Mouse (Mus musculus): Measurements from ENCODE around the gene Pla1a. TPM values are rescaled to one million over a fixed set of nuclear protein-coding genes. Genes with fewer than 3 reads are reported as not detected.

The Pla1a gene
- polyA plus RNA-seq, 1 experiment = 1.6 TPM

- H3K4me1 ChIP-seq (ENCODE audit: control insufficient read depth, insufficient read depth, low read length) = no peaks in the 10 kb centered on the region
- TF ChIP-seq CTCF (IDR thresholded peaks at IDR 0.05; ENCODE audit: borderline replicate concordance, insufficient read depth, low read depth, low read length) (no peak), POLR2A (IDR thresholded peaks at IDR 0.05; ENCODE audit: borderline replicate concordance, insufficient read depth, low read length) (no peak)
- H3K4me3 ChIP-seq (replicated peaks; ENCODE audit: insufficient read depth, low read depth, low read length) = no peak overlapping the region
- no peak for DNase-seq
- no peak overlapping the region for H3K27ac ChIP-seq (ENCODE audit: insufficient read depth, low read length)
- no peaks in the 10 kb centered on the region for H3K27me3 ChIP-seq (ENCODE audit: control insufficient read depth, insufficient read depth, low read length)
- 52% methylated on average over 6 of the region's 6 CpGs for WGBS
These were observed 53.9 kb downstream of the Pla1a start for GRCm38 (mm10) chr16:38379088-38379487.

GRCm38 (mm10) chr16:38378591-38378990 lies 54.4 kb downstream of the Pla1a start:
- TF ChIP-seq CTCF (IDR thresholded peaks at IDR 0.05; ENCODE audit: borderline replicate concordance, insufficient read depth, low read depth, low read length) (no peak), POLR2A (IDR thresholded peaks at IDR 0.05; ENCODE audit: borderline replicate concordance, insufficient read depth, low read length) (no peak)
- no peaks in the 10 kb centered on the region for H3K4me1 ChIP-seq (ENCODE audit: control insufficient read depth, insufficient read depth, low read length)
- 75% methylated on average over 6 of the region's 6 CpGs for WGBS
- H3K27me3 ChIP-seq (ENCODE audit: control insufficient read depth, insufficient read depth, low read length) = no peaks in the 10 kb centered on the region
- H3K27ac ChIP-seq (ENCODE audit: insufficient read depth, low read length) = no peak overlapping the region
- DNase-seq = no peak
- no peak overlapping the region for H3K4me3 ChIP-seq (replicated peaks; ENCODE audit: insufficient read depth, low read depth, low read length)

DNA sequence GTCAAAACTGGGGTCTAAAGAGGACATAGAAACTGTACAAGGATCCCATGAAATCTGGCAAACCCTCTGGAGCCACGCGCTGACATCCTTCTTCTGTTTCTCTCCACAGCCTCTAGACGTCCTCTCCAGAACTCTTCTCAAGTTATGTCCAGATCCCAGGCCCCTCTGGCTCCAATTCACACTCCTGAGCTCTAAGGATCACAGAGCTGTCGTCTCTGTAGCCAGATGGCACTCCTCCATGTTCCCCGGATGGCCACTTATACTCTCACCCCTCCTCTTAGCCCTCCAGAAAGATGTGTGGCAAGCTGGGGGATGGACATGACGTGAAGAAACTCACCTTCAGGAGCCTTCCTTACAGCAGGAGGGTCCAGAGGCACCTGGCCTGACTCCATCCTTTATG lies 55.4 kb downstream of the Pla1a start:
- H3K27ac ChIP-seq (ENCODE audit: insufficient read depth, low read length) = no peak overlapping the region
- TF ChIP-seq CTCF (IDR thresholded peaks at IDR 0.05; ENCODE audit: borderline replicate concordance, insufficient read depth, low read depth, low read length) (no peak), POLR2A (IDR thresholded peaks at IDR 0.05; ENCODE audit: borderline replicate concordance, insufficient read depth, low read length) (no peak)
- no peak overlapping the region for H3K4me3 ChIP-seq (replicated peaks; ENCODE audit: insufficient read depth, low read depth, low read length)
- no peaks in the 10 kb centered on the region for H3K27me3 ChIP-seq (ENCODE audit: control insufficient read depth, insufficient read depth, low read length)
- no peak for DNase-seq
- no peaks in the 10 kb centered on the region for H3K4me1 ChIP-seq (ENCODE audit: control insufficient read depth, insufficient read depth, low read length)
- WGBS = 58% methylated on average over 6 of the region's 6 CpGs

GRCm38 (mm10) chr16:38376841-38377249 lies 56.1 kb downstream of the Pla1a start:
- Histone ChIP-seq H3K4me3 (replicated peaks; ENCODE audit: insufficient read depth, low read depth, low read length) (peak overlapping the region; percentile 66), H3K4me1 (ENCODE audit: control insufficient read depth, insufficient read depth, low read length) (no peaks in the 10 kb centered on the region), H3K27me3 (ENCODE audit: control insufficient read depth, insufficient read depth, low read length) (no peaks in the 10 kb centered on the region), H3K27ac (ENCODE audit: insufficient read depth, low read length) (0 out of 2 replicates have a peak overlapping the region, but pooled peaks have one; percentile 4)
- no peak for DNase-seq
- WGBS = 23% methylated on average over 8 of the region's 8 CpGs
- no peak for TF ChIP-seq POLR2A (IDR thresholded peaks at IDR 0.05; ENCODE audit: borderline replicate concordance, insufficient read depth, low read length)
- no peak for TF ChIP-seq CTCF (IDR thresholded peaks at IDR 0.05; ENCODE audit: borderline replicate concordance, insufficient read depth, low read depth, low read length)

- no peaks in the 10 kb centered on the region for H3K4me1 ChIP-seq (ENCODE audit: control insufficient read depth, insufficient read depth, low read length)
- peak overlapping the region; percentile 16; the same call in 1 of the 2 replicates for H3K27ac ChIP-seq (ENCODE audit: insufficient read depth, low read length)
- no peaks in the 10 kb centered on the region for H3K27me3 ChIP-seq (ENCODE audit: control insufficient read depth, insufficient read depth, low read length)
- 6% methylated on average over 17 of the region's 17 CpGs for WGBS
- TF ChIP-seq CTCF (IDR thresholded peaks at IDR 0.05; ENCODE audit: borderline replicate concordance, insufficient read depth, low read depth, low read length) (peak; percentile 34; the same call in 1 of the 2 replicates), POLR2A (IDR thresholded peaks at IDR 0.05; ENCODE audit: borderline replicate concordance, insufficient read depth, low read length) (peak; percentile 52; the same call in 1 of the 2 replicates)
- DNase-seq = peak; percentile 66 to 74
- H3K4me3 ChIP-seq (replicated peaks; ENCODE audit: insufficient read depth, low read depth, low read length) = peak overlapping the region; percentile 66
These were observed 56.6 kb downstream of the Pla1a start for GRCm38 (mm10) chr16:38376163-38376840.

- H3K4me1 ChIP-seq (ENCODE audit: control insufficient read depth, insufficient read depth, low read length) = no peaks in the 10 kb centered on the region
- TF ChIP-seq CTCF (IDR thresholded peaks at IDR 0.05; ENCODE audit: borderline replicate concordance, insufficient read depth, low read depth, low read length) (no peak), POLR2A (IDR thresholded peaks at IDR 0.05; ENCODE audit: borderline replicate concordance, insufficient read depth, low read length) (no peak)
- WGBS = 90% methylated on average over 7 of the region's 7 CpGs
- H3K27me3 ChIP-seq (ENCODE audit: control insufficient read depth, insufficient read depth, low read length) = no peaks in the 10 kb centered on the region
- DNase-seq = no peak
- no peak overlapping the region for H3K4me3 ChIP-seq (replicated peaks; ENCODE audit: insufficient read depth, low read depth, low read length)
- no peak overlapping the region for H3K27ac ChIP-seq (ENCODE audit: insufficient read depth, low read length)
These were observed 57.8 kb downstream of the Pla1a start for GRCm38 (mm10) chr16:38375182-38375581.

GRCm38 (mm10) chr16:38374379-38375140 lies 58.4 kb downstream of the Pla1a start:
- WGBS = 88% methylated on average over 10 of the region's 10 CpGs
- H3K4me1 ChIP-seq (ENCODE audit: control insufficient read depth, insufficient read depth, low read length) = no peaks in the 10 kb centered on the region
- no peak for TF ChIP-seq CTCF (IDR thresholded peaks at IDR 0.05; ENCODE audit: borderline replicate concordance, insufficient read depth, low read depth, low read length)
- TF ChIP-seq POLR2A (IDR thresholded peaks at IDR 0.05; ENCODE audit: borderline replicate concordance, insufficient read depth, low read length) = no peak

More at GRCm38 (mm10) chr16:38374379-38375140, 58.4 kb downstream of the Pla1a start:
- DNase-seq = no peak
- no peak overlapping the region for H3K27ac ChIP-seq (ENCODE audit: insufficient read depth, low read length)
- no peaks in the 10 kb centered on the region for H3K27me3 ChIP-seq (ENCODE audit: control insufficient read depth, insufficient read depth, low read length)
- no peak overlapping the region for H3K4me3 ChIP-seq (replicated peaks; ENCODE audit: insufficient read depth, low read depth, low read length)

Measured in cerebellum, adult 2 months (tissue).